Mouse (Mus musculus) layer of hippocampus, postnatal 14 days (tissue): Measurements from ENCODE around the gene Ttk. TPM values are rescaled to one million over a fixed set of nuclear protein-coding genes. Genes with fewer than 3 reads are reported as not detected.

Source experiments
- DNase-seq, 2 experiments: peaks; one replicate each; pipeline ENCODE4 v3.0.0; 2021 to 2022; ENCODE audit warnings: low spot score in 2 of 2, mixed read lengths in 1 of 2
- long read RNA-seq, 2 experiments: library from polyadenylated mRNA; stranded (forward); transcript quantifications; one replicate each; pipeline ENCODE4 v2.0.0; 2021
- total RNA-seq, 2 experiments: library from RNA; stranded (reverse); gene quantifications; 2 replicates each; pipeline ENCODE4 v1.2.3; 2021

Ttk gene
- 1 to 10 TPM; 1.6 to 2.5 TPM for total RNA-seq
- long read RNA-seq, experiment 1, partial matches to known transcripts = 0 of 1 reads
- long read RNA-seq, experiment 1, other reads (novel, unspliced or antisense) = 0 of 1 reads
- long read RNA-seq, experiment 2, partial matches to known transcripts = 0 of 1 reads
- long read RNA-seq, experiment 2, other reads (novel, unspliced or antisense) = 0 of 1 reads

DNA sequence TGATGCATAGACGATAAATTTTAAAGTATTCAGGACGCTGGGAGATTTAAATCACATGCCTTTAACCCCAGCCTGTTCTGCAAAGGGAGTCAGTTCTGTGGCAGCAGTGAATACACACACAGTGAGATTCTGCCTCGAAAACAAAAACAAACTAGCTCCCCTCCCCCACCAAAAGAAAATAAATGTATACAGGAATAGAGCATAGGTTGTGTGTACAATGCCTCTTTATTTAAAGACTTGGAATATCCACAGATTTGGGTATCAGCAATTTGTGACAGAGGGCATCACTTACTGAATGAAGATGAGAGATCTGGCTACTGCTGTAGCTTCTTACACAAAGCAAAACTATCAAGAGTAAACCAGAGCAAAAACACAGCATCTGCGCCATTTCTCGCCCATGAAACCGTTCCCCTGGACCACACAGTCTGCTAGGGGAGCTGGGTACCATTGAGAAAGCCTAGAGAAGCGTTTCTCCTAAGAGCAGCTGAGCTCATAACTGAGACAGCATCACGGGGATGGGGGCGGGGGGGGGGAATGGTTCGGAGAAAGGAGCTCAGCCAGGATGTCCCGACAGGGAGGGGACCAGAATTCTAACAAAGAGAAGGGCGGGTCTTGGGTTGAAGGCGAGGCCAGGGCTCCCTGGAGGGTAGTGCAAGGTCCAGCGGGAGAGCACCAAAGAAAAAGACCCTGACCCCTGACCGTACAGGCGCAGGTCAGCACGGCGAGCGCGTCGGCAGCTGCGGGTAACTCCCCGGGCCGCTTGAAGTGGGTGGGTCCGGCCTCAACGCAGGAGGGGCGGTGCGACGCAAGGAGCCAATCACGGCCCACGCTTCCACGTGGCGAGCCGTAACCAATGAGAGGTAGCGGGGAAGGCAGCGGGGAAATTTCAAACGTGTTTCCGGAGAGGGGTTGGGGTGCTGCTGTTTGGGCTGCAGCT, at the start of gene Ttk:
Gene Ttk (plus strand): TSS at position 879 of the 937 bp plus-strand sequence.
- DNase-seq = peak; percentile 90 to 94

DNA sequence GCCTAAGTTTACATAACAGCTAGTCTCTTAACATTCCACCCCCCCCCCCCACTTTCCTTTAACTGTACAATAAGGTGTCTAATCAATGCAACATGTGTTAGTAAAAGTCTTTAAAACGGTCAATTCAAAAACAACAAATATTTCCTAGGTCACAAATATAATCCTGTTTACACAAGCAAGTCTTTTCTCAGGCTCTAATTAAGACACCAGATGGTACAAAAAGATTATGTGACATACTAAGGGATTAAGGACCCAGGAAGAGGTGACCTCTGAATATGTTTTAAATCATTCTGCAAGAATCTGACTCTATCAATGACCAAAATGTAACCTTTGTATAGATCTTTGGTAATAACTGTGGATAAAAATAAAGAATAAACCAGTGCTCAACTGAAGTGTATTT, 49.0 kb upstream of the Ttk start:
- DNase-seq = no peak

DNA sequence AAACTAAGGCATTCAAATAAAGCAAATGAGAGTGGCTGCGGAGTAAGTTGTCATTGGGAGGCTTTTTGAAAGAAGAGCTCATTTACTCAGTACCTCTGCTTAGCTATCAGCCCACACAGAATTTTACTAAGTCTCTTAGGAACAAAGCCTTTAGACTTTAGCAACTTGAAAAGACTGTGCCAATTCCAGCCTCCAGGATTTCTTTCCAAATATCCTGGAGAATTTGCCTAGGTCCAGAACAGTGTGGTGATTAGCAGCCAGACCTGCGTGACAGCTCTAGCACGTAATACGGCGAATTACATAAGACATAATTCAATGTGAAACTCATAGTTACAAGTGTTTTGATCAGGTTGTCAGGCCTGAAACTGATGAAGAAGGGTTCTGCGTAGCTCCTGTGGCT, 45.2 kb upstream of the Ttk start:
- DNase-seq = no peak

DNA sequence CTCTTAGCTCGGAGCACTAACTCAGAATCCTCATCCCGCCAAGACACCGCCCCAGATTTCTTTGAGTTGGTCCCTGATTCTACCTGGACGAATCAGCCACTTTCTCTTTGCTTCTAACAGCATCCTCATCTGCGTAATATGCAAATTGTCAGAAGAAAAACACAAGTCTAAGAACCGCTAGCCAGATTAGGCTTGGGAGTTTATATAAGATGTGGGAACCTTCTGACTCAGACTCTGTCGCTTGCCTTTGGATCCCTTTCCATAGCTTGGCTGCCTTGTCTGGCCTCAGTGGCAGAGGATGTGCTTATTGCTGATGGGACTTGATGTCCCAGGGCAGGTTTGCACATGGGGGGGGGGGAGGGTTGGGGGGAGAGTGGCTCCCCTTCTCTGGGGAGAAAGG, 37.6 kb upstream of the Ttk start:
- DNase-seq = no peak

DNA sequence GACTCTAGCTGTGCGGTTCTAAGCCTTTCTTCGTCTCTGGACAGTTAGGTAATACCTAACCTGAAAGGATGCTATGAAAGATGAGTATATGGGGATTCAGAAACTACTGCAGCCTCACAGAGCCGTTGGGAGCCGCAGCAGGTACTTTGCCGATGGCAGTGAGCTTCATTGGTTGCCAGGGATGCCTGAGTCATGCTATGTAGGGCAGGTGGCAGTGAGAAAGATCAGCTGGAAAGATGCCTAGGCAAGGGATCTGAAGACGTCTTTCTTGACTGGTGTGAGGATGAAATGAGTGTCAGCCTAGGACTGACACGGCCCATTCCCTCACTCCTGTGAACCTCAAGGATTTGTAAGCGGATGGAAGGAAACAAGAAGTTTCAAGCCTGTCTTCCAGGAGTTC, 36.6 kb upstream of the Ttk start:
- no peak for DNase-seq

DNA sequence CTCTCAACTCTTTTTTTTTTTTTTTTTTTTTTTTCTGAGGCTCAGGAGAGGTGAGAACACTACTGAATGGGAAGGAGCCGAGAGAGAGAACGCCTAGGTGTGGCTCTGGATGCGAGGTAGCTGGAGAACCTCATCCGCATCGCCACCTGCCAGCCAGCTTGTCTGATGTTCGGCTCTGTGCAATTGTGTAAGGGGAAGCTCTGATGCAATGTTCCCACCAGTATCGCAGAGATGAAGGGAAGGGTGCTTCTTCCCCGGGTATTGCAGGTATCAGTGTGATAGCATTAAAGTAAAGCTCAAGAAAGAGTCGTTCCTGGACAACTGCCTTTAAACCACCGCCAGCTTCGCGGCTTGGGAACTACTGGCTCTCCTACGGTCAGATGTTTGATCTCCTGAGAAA, 30.1 kb upstream of the Ttk start:
- no peak for DNase-seq

DNA sequence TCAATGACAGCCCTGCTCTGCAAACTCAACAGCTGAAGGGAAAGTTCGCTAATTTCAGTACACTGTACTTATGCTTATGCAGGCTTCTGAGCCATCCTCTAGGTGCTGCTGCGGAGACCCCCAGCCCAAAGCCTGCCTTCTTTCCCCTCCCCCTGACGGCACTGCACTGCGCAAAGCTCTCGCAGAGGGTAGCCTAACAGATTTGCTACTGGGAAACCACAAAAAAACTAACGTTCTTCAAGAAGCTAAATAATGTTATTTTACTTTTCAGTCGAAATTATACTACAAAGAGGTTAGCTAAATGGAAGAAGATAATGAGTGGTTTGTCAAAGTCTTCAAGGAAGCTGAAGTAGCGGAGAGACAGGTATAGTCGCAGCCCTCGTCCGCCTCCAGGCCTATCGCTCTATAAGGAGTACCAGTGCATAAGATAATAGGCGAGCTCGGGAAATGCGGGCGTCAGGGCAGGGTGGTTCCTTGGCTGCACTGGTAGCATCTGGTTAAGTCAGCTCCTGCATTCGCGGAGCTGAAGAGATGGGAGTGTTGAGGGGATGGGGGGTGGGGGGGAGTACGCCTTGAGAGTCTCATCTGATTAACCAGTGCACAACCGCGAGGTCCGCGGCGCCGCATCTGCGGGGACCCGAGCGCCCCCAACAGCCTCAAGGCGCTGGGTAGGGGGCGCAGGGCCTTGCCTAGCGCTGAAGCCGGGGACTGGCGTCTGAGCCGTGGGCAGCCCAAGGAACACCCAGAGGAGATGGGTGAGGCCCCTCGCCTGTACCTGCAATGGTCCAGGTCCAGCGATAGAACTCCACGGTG, 29.1 kb upstream of the Ttk start:
- peak; percentile 31 to 33 for DNase-seq

DNA sequence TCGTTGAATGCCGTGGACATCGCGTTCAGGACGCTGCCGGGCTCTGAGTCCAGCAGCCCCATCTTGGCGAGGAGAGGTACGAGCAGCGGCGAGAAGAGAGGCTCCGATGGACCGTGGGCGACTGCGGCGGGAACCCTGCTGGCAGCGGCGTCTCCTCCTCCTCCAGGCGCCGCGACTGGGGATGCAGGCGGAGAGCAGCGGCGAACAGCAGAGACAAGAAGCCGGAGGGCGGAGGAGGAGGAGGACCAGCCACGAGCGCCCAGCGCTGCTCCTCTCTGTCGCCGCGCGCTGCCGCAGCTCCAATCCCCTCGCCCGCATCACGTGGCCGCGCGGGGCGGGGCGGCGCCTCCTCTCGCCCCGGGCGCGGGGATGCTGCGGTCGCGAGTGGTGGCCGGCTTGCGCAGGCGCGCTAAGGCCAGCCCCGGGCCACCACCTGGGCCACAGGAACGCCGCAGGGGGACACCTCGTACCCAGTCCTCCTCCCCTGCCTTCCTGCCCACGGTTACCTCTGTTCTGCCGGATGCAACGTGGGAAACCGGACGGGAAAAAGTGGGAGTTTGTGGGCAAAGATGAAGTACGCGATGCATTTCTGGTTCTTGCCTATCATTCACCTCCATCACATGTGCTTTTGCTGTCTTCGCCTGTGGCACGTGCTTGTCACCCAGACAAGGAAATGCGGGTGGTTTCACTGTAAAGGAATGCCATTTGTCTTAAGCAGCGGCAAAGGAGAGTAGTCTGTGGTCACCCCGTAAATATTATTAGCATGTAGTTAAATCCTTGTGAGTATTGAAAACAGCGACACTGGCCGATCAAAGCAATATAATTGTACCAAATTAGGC, 28.3 kb upstream of the Ttk start, which contains the start of gene Elovl4:
Gene Elovl4 (minus strand): TSS at position 301 of the 839 bp plus-strand sequence.
- DNase-seq = peak; percentile 81 to 85

DNA sequence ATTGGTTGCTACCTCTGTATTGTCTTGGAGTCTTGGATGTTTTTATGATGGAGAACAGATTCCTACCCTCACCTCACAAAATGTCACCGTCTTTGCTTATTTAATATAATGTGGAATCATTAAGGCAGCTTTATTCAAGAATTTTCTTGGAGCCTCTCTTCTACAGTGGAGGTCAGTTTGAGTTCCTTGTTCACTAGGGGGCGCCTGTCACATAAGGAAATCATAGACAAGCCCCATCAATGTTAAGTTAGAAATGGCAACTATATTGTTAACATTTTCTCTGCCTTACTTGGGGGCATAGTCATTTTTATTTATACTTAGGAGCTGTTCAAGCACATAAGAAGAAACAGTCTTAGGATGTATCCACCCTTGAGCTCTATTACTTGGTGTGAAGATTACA, 26.9 kb upstream of the Ttk start:
- peak in 1 of 2 experiments; percentile 69 for DNase-seq

DNA sequence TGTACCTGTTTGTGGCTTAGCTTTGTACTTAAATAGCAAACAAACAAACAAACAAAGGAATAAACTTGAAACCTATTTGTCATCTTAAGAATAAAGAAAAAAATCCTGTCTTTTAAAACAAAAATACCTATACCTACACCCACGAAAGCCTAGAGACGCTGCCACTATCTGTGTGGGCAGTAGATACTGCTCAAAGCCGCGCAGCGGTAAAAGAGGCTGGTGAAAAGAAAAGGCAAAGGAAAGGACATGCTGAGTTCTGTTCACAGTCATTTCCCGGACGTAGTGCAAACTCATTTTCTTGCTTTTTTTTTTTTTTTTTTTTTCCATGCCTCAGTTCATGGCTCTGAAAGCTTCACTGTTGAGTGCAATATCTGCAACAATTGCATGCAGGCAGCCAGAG, 15.3 kb upstream of the Ttk start:
- no peak for DNase-seq

DNA sequence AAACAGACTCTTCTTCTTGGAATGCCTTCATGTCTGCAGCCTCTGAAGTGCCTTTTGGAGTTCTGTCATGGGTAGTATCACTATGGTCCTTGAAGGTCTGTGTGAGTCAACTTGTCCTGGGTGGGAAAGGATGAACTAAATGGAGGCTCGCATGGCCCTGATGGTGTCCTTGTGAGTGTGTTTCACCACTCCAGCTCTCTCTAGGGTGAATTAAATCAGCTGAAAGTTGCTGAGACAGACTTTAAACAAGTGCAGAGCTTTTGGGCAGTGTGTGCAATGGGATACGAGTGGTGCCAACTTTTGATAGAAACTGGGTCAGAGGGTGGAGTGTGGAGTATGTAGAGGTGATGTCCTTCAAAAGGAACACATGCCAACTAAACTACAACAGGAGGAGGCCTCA, 13.5 kb upstream of the Ttk start:
- DNase-seq = no peak

DNA sequence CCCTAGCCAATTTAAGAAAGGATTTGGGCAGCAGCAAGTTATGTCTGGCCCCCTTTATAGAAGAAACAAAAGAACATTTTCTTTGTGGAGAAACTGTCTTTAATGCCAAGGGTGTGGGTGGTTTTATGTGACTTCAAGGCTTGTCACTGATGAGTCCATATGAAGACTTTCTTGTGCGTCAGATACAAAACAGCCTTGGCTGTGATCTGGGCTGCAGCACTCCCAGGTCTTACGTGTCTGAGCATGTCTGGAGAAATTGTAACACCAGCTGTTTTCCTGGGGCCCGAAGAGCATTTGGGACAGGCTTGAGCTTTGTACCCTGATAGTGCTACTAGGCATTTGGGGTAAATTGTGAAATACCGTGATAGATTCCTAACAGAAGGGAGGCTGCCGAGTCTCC, 11.6 kb upstream of the Ttk start:
- no peak for DNase-seq

DNA sequence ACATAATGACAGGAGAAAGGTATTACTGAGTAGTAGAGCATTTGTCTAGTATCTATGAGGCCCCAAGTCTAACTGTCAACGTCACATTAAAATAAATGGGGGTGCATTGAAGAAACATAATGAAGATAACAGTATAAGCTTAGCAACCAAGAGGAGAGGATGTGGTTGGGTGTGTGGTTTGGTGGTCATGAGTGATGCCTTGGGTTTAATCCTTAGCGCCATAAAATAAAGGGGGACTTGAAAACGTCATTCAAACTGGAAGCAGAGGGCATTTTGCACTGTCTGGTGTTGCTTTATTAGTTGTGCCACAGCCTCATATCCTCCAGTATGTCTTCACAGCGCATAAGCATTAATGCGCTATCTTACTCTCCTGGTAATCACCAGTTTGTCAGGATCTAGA, 4.6 kb upstream of the Ttk start:
- DNase-seq = no peak

DNA sequence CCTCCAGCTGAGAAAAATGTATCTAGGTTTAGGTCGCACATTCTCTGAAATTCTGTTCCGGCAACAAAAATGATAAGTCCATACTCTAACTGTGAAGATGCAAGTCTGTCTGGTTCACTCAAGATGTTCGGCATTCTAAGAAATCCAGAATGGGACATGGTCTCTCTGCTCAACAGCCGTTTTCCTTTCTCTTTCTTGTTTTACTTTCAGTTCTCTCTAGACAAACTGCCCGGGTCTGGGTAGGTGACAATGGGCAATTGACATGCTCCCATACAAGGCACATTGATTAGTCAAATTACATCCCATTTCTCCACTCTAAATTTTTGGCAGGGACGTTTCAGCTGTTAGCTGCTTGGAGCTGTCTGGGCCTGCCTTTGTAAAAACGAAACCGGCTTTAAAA, 3.3 kb upstream of the Ttk start:
- DNase-seq = no peak

DNA sequence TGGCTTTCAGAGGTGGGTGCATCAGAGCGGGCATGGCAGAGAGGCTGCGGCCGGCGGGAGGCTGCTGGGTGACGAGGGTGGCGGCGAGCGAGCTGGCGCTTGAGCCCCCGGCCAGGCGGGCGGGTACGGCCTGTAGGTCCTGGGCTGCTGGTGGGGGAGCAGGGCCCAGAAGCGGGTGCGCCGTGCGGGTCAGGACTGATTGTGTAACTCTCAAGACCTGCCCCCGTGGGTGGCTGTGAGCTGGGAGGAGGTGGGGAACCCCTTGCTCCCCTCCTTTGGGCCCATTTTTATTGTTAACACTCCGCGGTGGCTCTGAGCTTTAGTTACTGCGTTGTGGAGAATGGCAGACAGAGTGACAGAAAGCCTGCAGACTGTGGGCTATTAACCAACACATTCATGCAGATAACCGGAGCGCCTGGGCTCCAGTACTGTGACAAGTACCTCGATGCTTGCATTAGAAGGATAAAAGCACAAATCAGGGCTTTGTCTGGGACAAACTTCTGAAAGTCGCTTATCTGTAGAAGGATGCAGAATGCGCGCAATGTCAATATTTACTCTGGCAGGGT, 342 bp downstream of the Ttk start:
- DNase-seq = peak in 1 of 2 experiments; percentile 3

DNA sequence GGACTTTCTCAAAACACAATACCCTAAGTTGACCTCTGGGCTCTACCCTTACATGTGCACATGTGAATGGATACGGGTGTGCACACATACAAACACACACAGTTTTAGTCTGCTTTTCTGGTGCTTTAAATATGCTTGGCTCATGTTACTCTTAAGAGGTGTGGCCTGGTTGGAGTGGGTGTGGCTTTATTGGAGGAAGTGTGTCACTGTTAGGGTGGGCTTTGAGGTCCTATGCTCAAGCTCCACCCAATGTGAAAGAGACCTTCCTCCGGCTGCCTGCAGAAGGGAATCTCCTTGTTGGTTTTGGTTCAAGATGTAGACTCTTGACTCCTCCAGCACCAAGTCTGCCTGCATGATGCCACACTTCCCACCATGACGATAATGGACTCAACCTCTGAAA, 18.0 kb downstream of the Ttk start:
- DNase-seq = no peak

DNA sequence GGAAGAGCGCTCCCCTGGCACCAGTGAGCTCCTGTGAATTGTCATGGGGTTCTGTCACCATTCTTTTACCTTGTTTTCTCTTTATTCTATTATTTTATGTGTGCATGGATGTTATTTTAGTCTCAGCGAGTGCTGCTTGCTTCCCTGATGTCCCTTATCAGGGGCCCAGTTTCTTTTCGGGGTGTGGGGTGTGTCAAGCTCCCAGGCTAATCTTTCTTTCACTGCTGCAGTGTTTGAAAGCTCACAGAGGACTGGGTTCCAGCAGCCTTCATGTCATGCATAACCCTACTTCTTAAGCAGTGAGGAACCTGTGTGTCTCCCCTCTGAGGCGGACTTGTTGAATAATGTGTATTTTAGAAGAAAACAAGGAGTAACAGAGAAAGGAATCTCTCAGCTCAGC, 30.7 kb downstream of the Ttk start:
- no peak for DNase-seq

DNA sequence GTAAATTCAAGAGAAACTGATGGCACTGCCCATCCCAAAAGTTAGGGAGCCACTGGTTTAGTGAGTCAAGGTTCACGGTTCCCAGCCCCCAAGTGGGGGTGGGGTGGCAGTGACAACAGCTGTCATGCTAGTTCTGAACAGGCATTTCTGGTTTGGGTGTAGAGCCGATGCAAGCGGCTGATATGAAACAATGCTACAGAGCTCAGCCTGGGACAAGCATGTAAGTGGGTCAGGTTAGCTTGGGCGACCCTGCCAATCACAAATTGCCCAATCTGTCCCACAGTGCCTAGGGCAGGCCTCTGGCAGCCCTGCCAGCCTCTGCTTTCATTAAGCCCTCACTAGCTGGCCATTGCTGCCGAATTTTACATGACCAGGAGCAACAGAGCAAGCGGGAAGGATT, 47.7 kb downstream of the Ttk start:
- no peak for DNase-seq

DNA sequence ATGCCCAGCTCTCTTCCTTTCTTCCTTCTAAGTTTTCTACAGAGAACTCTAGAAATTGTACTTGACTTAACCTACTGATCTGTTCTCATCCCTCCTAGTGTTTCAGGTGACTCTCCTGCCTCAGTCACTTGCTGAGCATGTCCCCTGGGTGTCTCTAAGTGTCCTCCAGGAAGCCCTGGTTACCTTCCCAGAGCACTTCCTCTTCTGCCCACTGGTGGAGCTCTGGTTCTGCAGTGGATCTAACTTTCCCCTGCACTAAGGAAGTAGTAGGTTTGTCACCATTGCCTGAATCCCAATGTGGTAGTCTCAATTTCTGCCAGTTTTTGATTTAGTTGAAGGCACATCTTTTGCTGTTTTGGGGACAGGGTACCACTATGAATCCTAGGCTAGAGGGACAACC, 51.7 kb downstream of the Ttk start:
- no peak for DNase-seq

DNA sequence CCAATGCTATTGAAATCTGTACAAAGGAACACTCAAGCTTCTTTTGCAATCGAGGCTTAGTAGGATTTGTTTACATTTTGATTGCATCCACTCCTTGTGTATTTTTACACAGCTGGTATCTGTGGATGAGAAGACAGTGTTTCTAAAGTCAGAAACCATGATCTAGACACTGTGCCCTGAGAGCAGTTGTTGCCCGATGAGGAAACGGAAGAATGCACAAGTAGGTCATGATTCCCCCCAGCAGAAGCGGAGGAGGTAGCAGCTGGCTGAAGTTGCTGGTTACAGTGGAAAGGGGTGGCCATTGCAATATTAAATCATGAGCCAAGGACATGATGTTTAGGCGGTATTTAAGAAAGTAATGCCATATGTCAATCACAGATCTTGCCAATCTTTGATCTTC, 53.7 kb downstream of the Ttk start:
- DNase-seq = no peak

DNA sequence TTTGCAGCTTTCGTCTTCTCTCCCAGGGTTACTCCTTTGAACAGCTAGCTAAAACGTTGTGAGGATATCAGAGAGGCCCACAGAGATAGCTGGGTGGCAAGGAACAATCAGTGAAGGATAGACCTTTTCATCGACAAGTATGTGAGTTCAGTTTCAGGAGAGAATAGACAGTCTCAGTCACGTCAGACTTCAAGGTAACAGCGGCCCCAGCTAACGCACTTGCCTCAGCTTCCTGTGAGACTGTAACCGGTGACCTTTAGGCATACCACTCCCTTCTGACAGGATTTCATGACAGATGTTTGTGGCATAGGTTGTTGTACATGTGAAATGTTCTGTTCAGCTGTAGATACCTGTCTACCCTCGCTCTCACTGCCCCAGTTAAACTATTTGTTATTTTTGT, 58.6 kb downstream of the Ttk start:
- DNase-seq = no peak
